Mouse (Mus musculus) liver, adult 2 months (tissue): ENCODE results near the gene Gpank1.

Experiments
- CTCF ChIP-seq: fragments of 200-500 bp; IDR thresholded peaks from 2 replicates; pipeline ENCODE4 v1.5.1; 2011; ENCODE audit warnings: low read depth, low read length, control low read depth
- POLR2A ChIP-seq: fragments of 200-500 bp; IDR thresholded peaks from 2 replicates; pipeline ENCODE4 v1.6.1; 2011; ENCODE audit warnings: low read length, control low read depth; ENCODE audit not compliant: insufficient read depth; ENCODE audit errors: extremely low read depth

GRCm38 (mm10) chr17:35104754-35105153 lies 16.5 kb upstream of the Gpank1 start:
- no peak for TF ChIP-seq CTCF
- no peak for TF ChIP-seq POLR2A
